Mouse (Mus musculus): Measurements from ENCODE around the gene Adh5. TPM values are rescaled to one million over a fixed set of nuclear protein-coding genes. Genes with fewer than 3 reads are reported as not detected.

Gene Adh5
- polyA plus RNA-seq, 1 experiment from 2014 or later = 280 TPM

GRCm38 (mm10) chr3:138410211-138410610 lies 32.7 kb upstream of the Adh5 start:
- H3K4me1 ChIP-seq (replicated peaks; ENCODE audit: insufficient read depth, low read length) = no peaks in the 10 kb centered on the region
- no peaks in the 10 kb centered on the region for H3K9me3 ChIP-seq (replicated peaks; ENCODE audit: low read length)
- WGBS = 75% methylated on average over 3 of the region's 3 CpGs
- ATAC-seq (replicated peaks; ENCODE audit: low FRiP score, low read depth) (no peak), DNase-seq (ENCODE audit: low spot score) (no peak)
- no peak overlapping the region for H3K4me3 ChIP-seq (replicated peaks; ENCODE audit: low read depth, low read length)
- H3K27ac ChIP-seq = no peak overlapping the region
- no peak overlapping the region for H3K9ac ChIP-seq (ENCODE audit: low read depth, low read length)
- no peaks in the 10 kb centered on the region for H3K27me3 ChIP-seq (ENCODE audit: insufficient read depth, low read length)
- H3K36me3 ChIP-seq (ENCODE audit: insufficient read depth, low read length) = no peaks in the 10 kb centered on the region
- no peak overlapping the region for H3K4me2 ChIP-seq (ENCODE audit: low read length)
- TF ChIP-seq CTCF (IDR thresholded peaks at IDR 0.05; ENCODE audit: low read depth) = no peak

GRCm38 (mm10) chr3:138415121-138415690 lies 27.7 kb upstream of the Adh5 start, which contains the start of gene Adh4:
Gene Adh4 (plus strand): TSS chr3:138415466.
- TF ChIP-seq CTCF (IDR thresholded peaks at IDR 0.05; ENCODE audit: low read depth) = no peak
- Histone ChIP-seq H3K4me1 (replicated peaks; ENCODE audit: insufficient read depth, low read length) (no peaks in the 10 kb centered on the region), H3K36me3 (ENCODE audit: insufficient read depth, low read length) (no peaks in the 10 kb centered on the region), H3K4me2 (ENCODE audit: low read length) (no peak within 1 kb of the TSS), H3K4me3 (replicated peaks; ENCODE audit: low read depth, low read length) (no peak within 1 kb of the TSS), H3K9ac (ENCODE audit: low read depth, low read length) (no peak within 1 kb of the TSS), H3K9me3 (replicated peaks; ENCODE audit: low read length) (no peaks in the 10 kb centered on the region), H3K27ac (no peak within 1 kb of the TSS), H3K27me3 (ENCODE audit: insufficient read depth, low read length) (no peaks in the 10 kb centered on the region)
- DNase-seq (ENCODE audit: low spot score) (no peak), ATAC-seq (replicated peaks; ENCODE audit: low FRiP score, low read depth) (no peak)
- 62% methylated on average over 6 of the region's 6 CpGs for WGBS

GRCm38 (mm10) chr3:138419369-138419768 lies 23.5 kb upstream of the Adh5 start:
- H3K4me1 ChIP-seq (replicated peaks; ENCODE audit: insufficient read depth, low read length) = no peaks in the 10 kb centered on the region
- no peak for DNase-seq (ENCODE audit: low spot score)
- no peak overlapping the region for H3K4me2 ChIP-seq (ENCODE audit: low read length)
- H3K27me3 ChIP-seq (ENCODE audit: insufficient read depth, low read length) = no peaks in the 10 kb centered on the region
- no peaks in the 10 kb centered on the region for H3K9me3 ChIP-seq (replicated peaks; ENCODE audit: low read length)
- TF ChIP-seq CTCF (IDR thresholded peaks at IDR 0.05; ENCODE audit: low read depth) = no peak
- no peak overlapping the region for H3K4me3 ChIP-seq (replicated peaks; ENCODE audit: low read depth, low read length)
- WGBS = 72% methylated on average over 6 of the region's 6 CpGs
- no peak overlapping the region for H3K27ac ChIP-seq
- H3K36me3 ChIP-seq (ENCODE audit: insufficient read depth, low read length) = no peaks in the 10 kb centered on the region
- H3K9ac ChIP-seq (ENCODE audit: low read depth, low read length) = no peak overlapping the region
- no peak for ATAC-seq (replicated peaks; ENCODE audit: low FRiP score, low read depth)

GRCm38 (mm10) chr3:138420385-138420784 lies 22.5 kb upstream of the Adh5 start:
- Histone ChIP-seq H3K36me3 (ENCODE audit: insufficient read depth, low read length) (no peaks in the 10 kb centered on the region), H3K9ac (ENCODE audit: low read depth, low read length) (no peak overlapping the region), H3K9me3 (replicated peaks; ENCODE audit: low read length) (no peaks in the 10 kb centered on the region), H3K4me2 (ENCODE audit: low read length) (no peak overlapping the region), H3K27ac (no peak overlapping the region), H3K4me3 (replicated peaks; ENCODE audit: low read depth, low read length) (no peak overlapping the region), H3K4me1 (replicated peaks; ENCODE audit: insufficient read depth, low read length) (no peaks in the 10 kb centered on the region), H3K27me3 (ENCODE audit: insufficient read depth, low read length) (no peaks in the 10 kb centered on the region)
- WGBS = 95% methylated on average over 3 of the region's 3 CpGs
- DNase-seq (ENCODE audit: low spot score) (no peak), ATAC-seq (replicated peaks; ENCODE audit: low FRiP score, low read depth) (no peak)
- no peak for TF ChIP-seq CTCF (IDR thresholded peaks at IDR 0.05; ENCODE audit: low read depth)

DNA sequence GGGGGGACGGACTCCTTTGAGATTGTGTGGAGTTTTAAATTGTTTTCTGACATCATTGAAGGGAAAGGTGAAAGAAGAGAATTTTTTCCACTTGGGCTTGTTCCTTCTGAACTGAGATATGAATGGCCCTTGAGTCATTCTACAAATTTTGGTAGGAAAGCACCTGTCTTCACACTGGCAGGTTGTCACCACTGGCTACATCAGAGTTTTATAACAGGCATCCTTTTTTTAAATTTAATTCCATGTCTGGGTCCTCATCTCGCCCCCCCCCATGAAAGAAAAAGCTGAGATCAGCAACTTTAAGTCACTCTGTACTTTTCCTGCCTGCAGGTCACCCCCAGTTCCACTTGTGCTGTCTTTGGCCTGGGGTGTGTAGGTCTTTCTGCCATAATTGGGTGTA lies 19.2 kb upstream of the Adh5 start:
- H3K4me1 ChIP-seq (replicated peaks; ENCODE audit: insufficient read depth, low read length) = no peaks in the 10 kb centered on the region

DNA sequence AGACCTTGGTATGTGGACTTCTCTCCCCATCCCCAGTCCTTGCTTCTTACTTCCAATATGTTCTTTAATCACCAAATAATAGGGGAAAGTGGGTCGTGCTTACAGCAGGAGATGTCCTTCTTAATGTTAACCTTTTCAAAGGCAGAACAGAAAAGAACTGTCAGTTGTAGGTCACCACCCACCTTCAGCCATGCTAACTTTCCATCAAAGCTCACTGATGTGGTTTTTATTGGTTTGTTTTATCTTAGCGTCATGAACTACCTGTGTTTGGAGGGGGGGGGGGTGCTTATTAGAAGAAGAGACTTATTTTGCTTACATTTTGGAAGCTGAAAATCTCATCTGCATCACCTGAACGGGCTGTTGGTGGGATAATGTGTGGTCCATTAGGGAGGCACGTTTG lies 18.6 kb upstream of the Adh5 start:
- Histone ChIP-seq H3K4me2 (ENCODE audit: low read length) (no peak overlapping the region), H3K36me3 (ENCODE audit: insufficient read depth, low read length) (no peaks in the 10 kb centered on the region), H3K9ac (ENCODE audit: low read depth, low read length) (no peak overlapping the region), H3K4me3 (replicated peaks; ENCODE audit: low read depth, low read length) (no peak overlapping the region), H3K27ac (no peak overlapping the region), H3K4me1 (replicated peaks; ENCODE audit: insufficient read depth, low read length) (no peaks in the 10 kb centered on the region), H3K27me3 (ENCODE audit: insufficient read depth, low read length) (no peaks in the 10 kb centered on the region), H3K9me3 (replicated peaks; ENCODE audit: low read length) (no peaks in the 10 kb centered on the region)
- DNase-seq (ENCODE audit: low spot score) (no peak), ATAC-seq (replicated peaks; ENCODE audit: low FRiP score, low read depth) (no peak)
- no peak for TF ChIP-seq CTCF (IDR thresholded peaks at IDR 0.05; ENCODE audit: low read depth)
- WGBS = 63% methylated on average over 4 of the region's 4 CpGs

More for the DNA sequence above, 19.2 kb upstream of the Adh5 start:
- no peak for ATAC-seq (replicated peaks; ENCODE audit: low FRiP score, low read depth)
- Histone ChIP-seq H3K9me3 (replicated peaks; ENCODE audit: low read length) (no peaks in the 10 kb centered on the region), H3K4me3 (replicated peaks; ENCODE audit: low read depth, low read length) (no peak overlapping the region), H3K27ac (no peak overlapping the region), H3K36me3 (ENCODE audit: insufficient read depth, low read length) (no peaks in the 10 kb centered on the region), H3K4me2 (ENCODE audit: low read length) (no peak overlapping the region), H3K27me3 (ENCODE audit: insufficient read depth, low read length) (no peaks in the 10 kb centered on the region), H3K9ac (ENCODE audit: low read depth, low read length) (no peak overlapping the region)
- TF ChIP-seq CTCF (IDR thresholded peaks at IDR 0.05; ENCODE audit: low read depth) = no peak
- DNase-seq (ENCODE audit: low spot score) = no peak
- WGBS = 64% methylated on average over 2 of the region's 2 CpGs
